Comparison of ENCODE assay signal across 20 mouse cellular contexts in the genomic region with DNA sequence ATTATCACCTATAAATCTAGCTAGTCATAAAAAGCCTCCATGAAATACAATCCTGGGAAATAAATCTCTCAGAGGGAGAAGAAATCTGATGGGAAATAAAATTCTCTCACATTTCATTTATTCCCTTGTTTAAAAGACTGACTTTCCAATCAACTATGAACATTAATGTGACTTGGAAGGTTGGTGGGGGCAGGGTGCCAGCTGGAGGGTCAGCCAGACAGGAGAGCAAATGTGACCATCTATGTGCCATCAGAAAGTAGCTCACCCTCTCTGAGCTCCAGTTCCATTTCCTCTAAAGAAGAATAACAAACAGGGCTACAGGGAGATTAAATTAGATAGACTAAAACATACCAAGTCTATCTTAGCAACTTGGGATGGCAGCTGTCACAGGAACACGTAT.
DNase-seq lines count a peak whose midpoint lies in the region.
"Had no signal": no experiment of that assay in that cellular context is flagged by ENCODE, and none has a peak within 500 bp of the region (broad histone marks: within the 10 kb centered on the region; RNA-seq: fewer than 3 reads in every experiment).

No protein-coding gene starts in this region.

- no peak overlapping the region for H3K27ac ChIP-seq in heart, embryonic 10.5 days

- DNase-seq in cerebellum, postnatal 10 days, result peak; percentile 25 to 54
- DNase-seq in cerebellum, adult 8-10 months, result no peak
- DNase-seq in cerebellum, postnatal 14 days, result peak; percentile 25 to 28
- DNase-seq in cerebellum, adult 9-10 months, result no peak
- DNase-seq in heart, adult 11 months, result peak; percentile 53
- no peak for DNase-seq in heart, adult 18-20 months
- DNase-seq in heart, embryonic 10.5 days (ENCODE audit: low spot score), result peak; percentile 9
- DNase-seq in heart, postnatal 10 days, result no peak
- DNase-seq: adrenal gland, adult 2 months; adrenal gland, adult 8-10 months; adrenal gland, postnatal 10 days; adrenal gland, postnatal 14 days; adrenal gland, postnatal 25 days; adrenal gland, postnatal 36 days; B cell, adult 2 months; cerebellum, adult 11 months; cerebellum, adult 11-12 months had no signal

- 88% methylated on average over 1 of the region's 1 CpGs for WGBS in heart, embryonic 10.5 days

- H3K4me3 ChIP-seq in heart, embryonic 10.5 days, result no peak overlapping the region

- no peaks in the 10 kb centered on the region for H3K36me3 ChIP-seq in heart, embryonic 10.5 days
- H3K36me3 ChIP-seq: G1E had no signal

- no peaks in the 10 kb centered on the region for H3K4me1 ChIP-seq in heart, embryonic 10.5 days

- H3K27me3 ChIP-seq in heart, embryonic 10.5 days (ENCODE audit: insufficient read depth, poor library complexity, severe bottlenecking), result no peaks in the 10 kb centered on the region
- H3K27me3 ChIP-seq: CH12.LX, Patski had no signal

- intact Hi-C loops in heart, postnatal 10 days (cut with DNase I), result no loop called here

- no peaks in the 10 kb centered on the region for H3K9me3 ChIP-seq in heart, embryonic 10.5 days

Comparison
In these comparisons a context has a peak if more than half of its experiments do, and no peak if none do; other contexts are left out.
1. DNase-seq: peak in cerebellum, postnatal 10 days (2 of 2), cerebellum, postnatal 14 days (2 of 2), heart, adult 11 months (single experiment) and heart, embryonic 10.5 days (single experiment); none in cerebellum, adult 8-10 months (single experiment), cerebellum, adult 9-10 months (single experiment), heart, adult 18-20 months (0 of 2) and heart, postnatal 10 days (0 of 2).